Mouse (Mus musculus) gastrocnemius, postnatal 14 days (tissue): Measurements from ENCODE around the gene Dock2. TPM values are rescaled to one million over a fixed set of nuclear protein-coding genes. Genes with fewer than 3 reads are reported as not detected.

ENCODE experiments used
- DNase-seq: peaks from one replicate; pipeline ENCODE4 v3.0.0; 2021; ENCODE audit warnings: mixed read lengths
- intact Hi-C: fragments of 180-260 bp; cut with DNase I; formaldehyde crosslinking; loops from one replicate; pipeline ENCODE4 v1.15.1; 2025; ENCODE audit warnings: low total_unique reads
- total RNA-seq, 2 experiments: library from RNA; stranded (reverse); gene quantifications; 2 replicates each; pipeline ENCODE4 v1.2.3; 2021

Gene Dock2
- total RNA-seq, 2 experiments from 2014 or later: 1.00 to 1.1 TPM

- intact Hi-C loops: no loop called here
- no peak for DNase-seq
Measured at GRCm38 (mm10) chr11:34314534-34315379, 468.9 kb downstream of the Dock2 start, which contains the start of gene Fam196b. Gene Fam196b (plus strand): TSS chr11:34314822.

GRCm38 (mm10) chr11:34312208-34312607 is 471.5 kb downstream of the Dock2 start:
- intact Hi-C loops: no loop called here
- DNase-seq: no peak

GRCm38 (mm10) chr11:34311717-34312116 is 472.0 kb downstream of the Dock2 start:
- intact Hi-C loops: no loop called here

GRCm38 (mm10) chr11:34309360-34309759 is 474.3 kb downstream of the Dock2 start:
- DNase-seq: no peak
- intact Hi-C loops: no loop called here

More at GRCm38 (mm10) chr11:34311717-34312116, 472.0 kb downstream of the Dock2 start:
- no peak for DNase-seq

GRCm38 (mm10) chr11:34308731-34309130 is 475.0 kb downstream of the Dock2 start:
- intact Hi-C loops: no loop called here
- DNase-seq: no peak

- DNase-seq: no peak
- intact Hi-C loops: no loop called here
Measured at GRCm38 (mm10) chr11:34306231-34306630, 477.5 kb downstream of the Dock2 start.

GRCm38 (mm10) chr11:34300064-34300463 is 483.6 kb downstream of the Dock2 start:
- intact Hi-C loops: no loop called here

GRCm38 (mm10) chr11:34299550-34299949 is 484.1 kb downstream of the Dock2 start:
- no peak for DNase-seq
- intact Hi-C loops: no loop called here

More at GRCm38 (mm10) chr11:34300064-34300463, 483.6 kb downstream of the Dock2 start:
- no peak for DNase-seq

GRCm38 (mm10) chr11:34297698-34298378 is 485.9 kb downstream of the Dock2 start:
- no peak for DNase-seq
- intact Hi-C loops: no loop called here

- no peak for DNase-seq
- intact Hi-C loops: no loop called here
Measured at GRCm38 (mm10) chr11:34291304-34291703, 492.4 kb downstream of the Dock2 start.

GRCm38 (mm10) chr11:34290708-34291107 is 493.0 kb downstream of the Dock2 start:
- intact Hi-C loops: no loop called here
- DNase-seq: no peak

- intact Hi-C loops: no loop called here
Measured at GRCm38 (mm10) chr11:34290265-34290664, 493.4 kb downstream of the Dock2 start.

GRCm38 (mm10) chr11:34284124-34284808 is 499.4 kb downstream of the Dock2 start:
- intact Hi-C loops: no loop called here
- no peak for DNase-seq

More at GRCm38 (mm10) chr11:34290265-34290664, 493.4 kb downstream of the Dock2 start:
- DNase-seq: no peak

GRCm38 (mm10) chr11:34277047-34277445 is 506.6 kb downstream of the Dock2 start:
- intact Hi-C loops: no loop called here
- no peak for DNase-seq

- intact Hi-C loops: no loop called here
- DNase-seq: no peak
Measured at GRCm38 (mm10) chr11:34276363-34277046, 507.2 kb downstream of the Dock2 start.

GRCm38 (mm10) chr11:34275941-34276340 is 507.8 kb downstream of the Dock2 start:
- intact Hi-C loops: no loop called here

GRCm38 (mm10) chr11:34272016-34272415 is 511.7 kb downstream of the Dock2 start:
- intact Hi-C loops: no loop called here
- no peak for DNase-seq

More at GRCm38 (mm10) chr11:34275941-34276340, 507.8 kb downstream of the Dock2 start:
- DNase-seq: no peak

- intact Hi-C loops: no loop called here
- DNase-seq: no peak
Measured at GRCm38 (mm10) chr11:34264099-34264498, 519.6 kb downstream of the Dock2 start.

GRCm38 (mm10) chr11:34258849-34259469 is 524.7 kb downstream of the Dock2 start:
- intact Hi-C loops: no loop called here

More at GRCm38 (mm10) chr11:34258849-34259469, 524.7 kb downstream of the Dock2 start:
- no peak for DNase-seq
